Mouse (Mus musculus) ES-Bruce4 (cell line): ENCODE measurements at regions not wholly inside any gene's neighbourhood (a gene's known extent, or its start where the extent isn't known, plus 50 kb on each side); places are given as distances from the start of the nearest gene placed in this dataset.
"Not testable (repeated sequence)": the region's sequence is repeated elsewhere in the genome, so short reads cannot be mapped to it uniquely, and the experiment has no call there.

ENCODE experiments used
- H3K27ac ChIP-seq: 2 replicates; pipeline ENCODE4 v1.5.1; 2012; ENCODE audit warnings: low read length, inconsistent platforms; ENCODE audit not compliant: insufficient read depth
- H3K27me3 ChIP-seq: 2 replicates; pipeline ENCODE4 v1.6.1; 2012; ENCODE audit warnings: mild to moderate bottlenecking, low read length, inconsistent platforms; ENCODE audit not compliant: control insufficient read depth, poor library complexity, insufficient read depth, severe bottlenecking
- H3K36me3 ChIP-seq: 2 replicates; pipeline ENCODE4 v1.6.1; 2012; ENCODE audit warnings: inconsistent platforms, mild to moderate bottlenecking, low read length, moderate library complexity; ENCODE audit not compliant: control insufficient read depth, poor library complexity, insufficient read depth, severe bottlenecking
- H3K4me1 ChIP-seq: one replicate; pipeline ENCODE4 v1.8.1; 2011; ENCODE audit warnings: low read length; ENCODE audit not compliant: control insufficient read depth, insufficient read depth
- H3K4me3 ChIP-seq: 2 replicates; pipeline ENCODE4 v1.5.1; 2011; ENCODE audit warnings: low read depth, mild to moderate bottlenecking, low read length
- H3K9ac ChIP-seq: 2 replicates; pipeline ENCODE4 v1.6.1; 2012; ENCODE audit warnings: low read depth, mild to moderate bottlenecking, inconsistent platforms; ENCODE audit not compliant: poor library complexity, severe bottlenecking
- H3K9me3 ChIP-seq: replicated peaks from 2 replicates; pipeline ENCODE4 v1.6.1; 2012; ENCODE audit warnings: mild to moderate bottlenecking, low read length, inconsistent platforms; ENCODE audit not compliant: control insufficient read depth, poor library complexity, insufficient read depth, severe bottlenecking
- CTCF ChIP-seq: IDR thresholded peaks from one replicate; pipeline ENCODE4 v1.8.1; 2011; ENCODE audit warnings: low read depth, low read length
- EP300 ChIP-seq: IDR thresholded peaks from 2 replicates; pipeline ENCODE4 v1.6.1; 2011; ENCODE audit warnings: low read depth, low read length; ENCODE audit not compliant: insufficient read depth
- POLR2A ChIP-seq: IDR thresholded peaks from one replicate; pipeline ENCODE4 v1.8.1; 2011; ENCODE audit warnings: low read length; ENCODE audit not compliant: insufficient read depth

GRCm38 (mm10) chr12:62631888-62632490 lies 1109.0 kb downstream of the Lrfn5 start:
- H3K4me1 ChIP-seq = no peaks in the 10 kb centered on the region
- no peak overlapping the region for H3K27ac ChIP-seq
- H3K9me3 ChIP-seq = no peaks in the 10 kb centered on the region
- H3K9ac ChIP-seq = no peak overlapping the region
- H3K27me3 ChIP-seq = no peaks in the 10 kb centered on the region
- H3K4me3 ChIP-seq = no peak overlapping the region
- TF ChIP-seq CTCF (no peak), EP300 (no peak), POLR2A (no peak)
- no peaks in the 10 kb centered on the region for H3K36me3 ChIP-seq

- Histone ChIP-seq H3K36me3 (no peaks in the 10 kb centered on the region), H3K9me3 (no peaks in the 10 kb centered on the region), H3K4me1 (no peaks in the 10 kb centered on the region), H3K4me3 (no peak overlapping the region), H3K27me3 (no peaks in the 10 kb centered on the region), H3K27ac (no peak overlapping the region), H3K9ac (no peak overlapping the region)
- no peak for TF ChIP-seq CTCF
- TF ChIP-seq EP300 = no peak
- TF ChIP-seq POLR2A = no peak
Observed at GRCm38 (mm10) chr12:62664602-62665001, 1141.7 kb downstream of the Lrfn5 start.

GRCm38 (mm10) chr12:62707198-62707597 lies 1184.2 kb downstream of the Lrfn5 start:
- H3K27ac ChIP-seq = peak overlapping the region; percentile 80; the same call in 1 of the 2 replicates
- not testable (repeated sequence) for H3K9me3 ChIP-seq, H3K4me1 ChIP-seq, H3K36me3 ChIP-seq, H3K4me3 ChIP-seq, H3K9ac ChIP-seq, H3K27me3 ChIP-seq
